Mouse (Mus musculus): ENCODE measurements at regions not wholly inside any gene's neighbourhood (a gene's known extent, or its start where the extent isn't known, plus 50 kb on each side); places are given as distances from the start of the nearest gene placed in this dataset.

GRCm38 (mm10) chr2:178542032-178542431 lies 111.7 kb downstream of the Cdh26 start:
- DNase-seq (ENCODE audit: low read depth, low spot score), result peak; percentile 61

- no peak for DNase-seq (ENCODE audit: low read depth, low spot score)
Observed at GRCm38 (mm10) chr2:178544411-178544810, 114.1 kb downstream of the Cdh26 start.

DNA sequence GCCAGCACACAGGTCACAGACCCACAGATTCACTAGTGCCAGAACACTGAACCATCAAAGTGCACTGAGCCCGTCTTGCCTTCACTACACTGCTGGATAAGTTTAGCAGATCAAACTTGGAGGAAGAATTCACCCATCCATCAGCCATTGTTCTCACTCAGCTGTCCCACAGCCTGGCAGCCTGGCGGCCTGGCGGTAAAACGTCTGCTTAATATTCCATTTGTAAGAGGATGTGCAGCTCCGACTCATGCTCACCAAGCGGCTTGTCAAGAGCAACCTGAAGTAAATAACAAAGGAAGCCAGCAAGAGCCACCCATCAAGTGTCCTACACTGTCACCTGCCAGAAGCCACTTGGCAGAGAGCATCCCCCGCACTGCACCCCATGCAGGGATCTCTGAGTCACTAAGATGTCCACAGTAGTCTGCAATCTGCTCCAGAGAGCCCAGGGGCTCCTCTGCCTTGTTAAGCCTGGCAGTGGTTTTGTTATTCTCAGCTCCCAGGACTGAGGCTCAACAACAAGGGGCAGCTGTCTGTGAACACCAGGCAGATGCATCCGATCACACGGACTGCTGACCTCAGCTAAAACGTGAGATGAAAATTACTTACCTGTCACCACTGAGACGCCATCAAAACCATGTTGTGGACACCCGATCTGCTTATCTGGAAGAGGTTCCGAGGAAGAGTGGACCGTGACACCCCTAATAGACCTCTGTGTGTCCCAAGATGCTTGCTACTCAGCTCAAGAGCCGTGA lies 115.4 kb downstream of the Cdh26 start:
- DNase-seq (ENCODE audit: low read depth, low spot score), result no peak

GRCm38 (mm10) chr2:178546353-178546720 lies 116.0 kb downstream of the Cdh26 start:
- no peak for DNase-seq (ENCODE audit: low read depth, low spot score)

- DNase-seq (ENCODE audit: low read depth, low spot score), result no peak
Observed at GRCm38 (mm10) chr2:178546888-178547287, 116.6 kb downstream of the Cdh26 start.

DNA sequence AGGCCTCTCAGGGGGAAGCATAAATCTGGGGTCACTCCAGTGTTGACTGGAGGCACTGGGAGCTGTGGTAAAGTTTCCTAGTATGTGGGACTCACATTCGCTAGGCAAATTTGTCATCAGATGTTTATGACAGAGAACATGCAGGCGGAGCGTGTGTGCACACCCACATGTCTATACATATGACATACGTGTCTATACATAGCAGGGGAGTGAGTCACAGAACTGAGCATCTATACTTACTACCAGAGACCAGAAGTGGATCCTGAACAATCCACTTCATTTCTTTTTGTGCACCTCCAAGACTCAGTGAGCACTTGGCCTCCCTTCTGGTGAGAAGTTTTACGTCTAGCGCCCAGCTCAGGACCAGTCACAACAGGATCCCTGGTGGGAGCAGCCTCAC lies 118.6 kb downstream of the Cdh26 start:
- no peak for DNase-seq (ENCODE audit: low read depth, low spot score)

DNA sequence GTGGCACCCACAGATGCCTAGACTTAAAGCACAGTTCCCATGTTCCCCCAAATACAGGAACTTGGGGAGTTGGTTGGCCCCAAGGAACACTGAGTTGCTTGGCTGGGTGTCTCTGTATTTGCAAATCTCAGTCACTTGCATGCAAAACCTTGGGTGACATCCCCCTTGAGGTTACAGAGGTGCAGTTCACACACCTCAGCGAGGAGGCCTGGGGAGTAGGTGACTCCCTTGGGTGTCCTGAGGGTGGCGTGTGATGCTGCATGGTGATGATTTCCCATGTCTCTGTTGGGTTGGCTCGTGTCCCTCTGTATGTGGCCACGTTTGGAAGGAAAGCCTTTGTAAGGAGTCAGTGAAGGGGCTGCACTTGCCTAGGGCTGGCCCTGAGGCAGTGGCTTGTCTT lies 123.4 kb downstream of the Cdh26 start:
- no peak for DNase-seq (ENCODE audit: low read depth, low spot score)

DNA sequence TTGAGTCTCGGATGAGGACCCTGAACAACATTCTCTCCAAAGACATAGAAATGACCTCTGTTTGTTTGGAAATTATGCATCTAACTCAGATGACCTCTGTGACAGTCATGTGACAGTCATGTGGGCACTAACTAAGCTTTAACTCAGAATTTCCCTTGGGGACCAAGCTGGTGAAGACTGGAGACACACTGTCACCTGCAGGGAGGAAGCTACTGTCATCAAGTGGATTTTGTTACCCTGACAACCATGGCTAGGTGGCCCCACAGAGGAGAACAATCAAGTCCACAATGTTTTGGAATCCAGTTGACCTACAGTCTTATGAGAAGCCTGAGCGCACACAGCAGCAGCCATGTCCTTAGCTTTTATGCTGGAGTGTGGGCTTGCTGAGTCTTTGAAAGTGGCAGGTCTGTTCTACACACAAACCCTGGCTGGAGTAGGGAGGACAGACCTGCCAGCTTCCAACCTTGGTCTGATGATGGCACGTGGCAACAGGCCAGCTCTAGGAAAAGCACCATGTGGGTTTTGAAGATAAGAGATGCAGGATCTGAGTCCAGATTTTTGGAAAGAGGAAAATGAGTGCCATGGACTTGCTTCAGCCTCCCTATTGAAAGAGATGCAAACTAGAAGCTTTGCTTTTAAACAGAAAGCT lies 125.5 kb downstream of the Cdh26 start:
- DNase-seq (ENCODE audit: low read depth, low spot score), result no peak

GRCm38 (mm10) chr2:178557934-178558333 lies 127.6 kb downstream of the Cdh26 start:
- no peak for DNase-seq (ENCODE audit: low read depth, low spot score)

GRCm38 (mm10) chr2:178563287-178563686 lies 133.0 kb downstream of the Cdh26 start:
- no peak for DNase-seq (ENCODE audit: low read depth, low spot score)

- DNase-seq (ENCODE audit: low read depth, low spot score), result no peak
Observed at GRCm38 (mm10) chr2:178565368-178565818, 135.1 kb downstream of the Cdh26 start.

DNA sequence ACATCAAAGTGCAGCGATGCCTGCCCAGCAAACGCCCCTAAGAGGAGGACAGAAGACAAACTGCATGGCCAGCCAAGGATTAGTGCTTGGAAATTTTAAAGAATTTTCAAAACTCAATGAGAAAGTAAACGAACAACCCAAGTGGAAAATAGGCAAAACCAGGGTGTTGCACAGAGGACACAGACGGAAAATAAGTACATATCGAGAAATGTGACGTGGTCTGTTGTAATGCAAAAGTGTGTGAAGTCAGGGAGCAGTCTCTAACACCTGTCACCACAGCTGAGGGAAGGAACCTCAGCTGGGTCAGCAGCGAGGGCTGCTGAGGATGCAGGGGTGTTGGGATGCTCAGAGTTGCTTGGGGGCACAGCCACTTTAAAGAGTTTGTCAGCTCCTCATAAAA lies 137.2 kb downstream of the Cdh26 start:
- no peak for DNase-seq (ENCODE audit: low read depth, low spot score)

DNA sequence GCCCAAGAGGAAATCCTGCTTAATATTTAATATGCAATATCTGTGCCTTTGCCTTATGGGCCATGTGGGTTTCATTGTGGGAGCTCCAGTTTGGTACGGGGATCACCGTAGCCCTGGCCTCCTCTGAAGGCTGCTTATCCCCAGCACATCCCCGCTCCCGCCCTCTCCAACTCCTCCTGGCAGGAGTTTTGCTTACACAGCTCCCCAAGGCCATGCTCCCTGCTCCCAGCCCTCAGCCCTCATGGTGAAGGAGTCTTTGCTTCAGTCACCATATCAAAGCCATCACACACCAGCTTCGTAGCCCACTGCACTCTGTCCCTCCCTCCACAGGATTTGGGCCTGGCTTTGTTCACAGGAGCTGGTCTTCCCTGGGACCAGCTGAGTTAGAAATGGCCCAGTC lies 142.0 kb downstream of the Cdh26 start:
- no peak for DNase-seq (ENCODE audit: low read depth, low spot score)

- peak; percentile 62 for DNase-seq (ENCODE audit: low read depth, low spot score)
Observed at GRCm38 (mm10) chr2:178574859-178575258, 144.5 kb downstream of the Cdh26 start.

GRCm38 (mm10) chr2:178575403-178575802 lies 145.1 kb downstream of the Cdh26 start:
- DNase-seq (ENCODE audit: low read depth, low spot score), result no peak

DNA sequence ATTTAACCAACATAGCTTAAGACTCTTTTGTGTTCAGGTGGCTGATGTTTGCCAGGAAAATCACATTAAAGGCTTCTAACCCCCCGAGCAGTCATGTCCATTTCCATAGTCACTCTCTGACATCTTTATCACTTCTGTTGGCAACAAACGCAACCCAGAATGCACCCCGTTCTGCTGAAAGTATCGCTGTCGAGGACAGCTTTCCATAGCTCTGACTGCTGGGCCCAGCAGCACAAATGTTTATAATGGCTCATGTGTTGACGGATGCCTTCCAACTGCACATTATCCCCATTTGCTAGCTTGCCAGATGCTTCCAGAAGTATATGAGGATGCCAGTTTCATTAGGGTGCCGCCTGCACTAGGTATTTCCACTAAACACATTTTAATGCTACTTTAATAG lies 145.7 kb downstream of the Cdh26 start:
- DNase-seq (ENCODE audit: low read depth, low spot score), result no peak

DNA sequence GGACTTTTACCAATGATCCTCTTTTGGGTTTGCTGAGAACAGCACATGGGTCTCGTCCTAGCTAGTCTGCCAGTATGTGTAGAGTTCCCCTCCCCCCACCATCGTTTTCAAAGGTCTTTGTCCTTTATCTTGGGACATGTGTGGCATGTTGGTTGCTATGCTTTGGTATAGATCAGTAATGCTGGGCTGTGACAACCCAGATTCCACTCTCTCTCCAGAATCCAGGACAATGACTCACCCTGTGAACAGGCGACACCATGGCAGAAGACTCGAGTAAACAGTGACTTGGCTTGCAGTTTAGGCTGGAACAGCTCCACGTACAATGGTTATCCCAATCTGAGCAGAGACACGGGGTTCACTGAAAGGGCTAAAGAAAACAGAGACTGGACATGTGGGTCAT lies 149.2 kb downstream of the Cdh26 start:
- DNase-seq (ENCODE audit: low read depth, low spot score), result no peak

GRCm38 (mm10) chr2:178581306-178581705 lies 151.0 kb downstream of the Cdh26 start:
- DNase-seq (ENCODE audit: low read depth, low spot score), result peak; percentile 15

DNA sequence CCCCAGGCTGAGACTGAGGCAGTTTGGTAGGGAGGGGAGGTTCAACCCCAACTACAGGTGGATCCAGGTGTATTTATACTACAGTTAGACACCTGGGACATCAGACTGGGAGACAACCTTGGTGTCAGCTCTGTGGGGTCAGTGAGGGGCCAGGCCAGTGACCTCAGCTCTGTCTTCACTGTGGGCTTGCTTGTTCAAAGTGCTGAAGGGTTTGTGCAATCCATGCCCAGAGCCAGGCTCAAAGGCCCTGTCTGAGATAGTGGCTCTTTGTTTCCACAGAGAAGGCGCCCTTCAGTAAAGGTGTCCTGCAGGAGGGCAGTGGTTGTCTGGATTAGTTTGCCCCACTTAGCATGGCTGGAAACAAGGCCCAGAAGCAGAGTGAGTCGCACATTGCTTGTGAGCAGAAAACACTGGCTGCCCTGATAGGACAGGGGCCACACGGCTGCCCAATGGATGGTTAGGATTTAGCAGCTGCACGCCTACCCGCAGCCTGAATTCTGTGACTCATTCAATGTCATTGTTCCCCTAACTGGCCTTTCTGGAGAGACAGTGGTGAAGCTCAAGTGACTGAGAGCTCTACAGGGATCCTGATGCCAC lies 154.7 kb downstream of the Cdh26 start:
- no peak for DNase-seq (ENCODE audit: low read depth, low spot score)

- DNase-seq (ENCODE audit: low read depth, low spot score), result no peak
Observed at GRCm38 (mm10) chr2:178587134-178587636, 156.9 kb downstream of the Cdh26 start.

DNA sequence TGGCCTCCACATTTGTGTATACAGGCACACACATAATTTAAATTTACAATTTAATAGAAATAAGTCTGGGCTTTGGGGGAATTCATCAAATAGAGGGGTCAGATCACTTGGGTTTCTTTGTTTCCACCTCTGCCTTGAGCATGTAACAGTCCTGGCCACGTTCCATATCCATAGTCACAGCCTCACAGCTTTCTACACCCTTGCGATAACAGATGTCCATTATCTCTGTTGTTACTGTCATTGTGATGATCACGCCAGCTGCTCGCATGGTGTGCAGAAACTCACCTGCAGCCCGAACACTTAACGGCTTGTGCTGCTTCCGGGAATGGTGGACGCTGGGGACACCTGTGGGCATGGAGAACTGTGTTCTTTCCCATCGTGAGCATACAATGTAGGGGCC lies 163.4 kb downstream of the Cdh26 start:
- no peak for DNase-seq (ENCODE audit: low read depth, low spot score)

GRCm38 (mm10) chr2:178594177-178594576 lies 163.8 kb downstream of the Cdh26 start:
- peak; percentile 98 for DNase-seq (ENCODE audit: low read depth, low spot score)

Data from R1 (cell line).